Mouse (Mus musculus) heart, adult 2 months (tissue): ENCODE data around the gene Tle3.

Experiments
- CTCF ChIP-seq: fragments of 200-600 bp; IDR thresholded peaks from 2 replicates; pipeline ENCODE4 v1.8.1; 2022; ENCODE audit warnings: antibody characterized with exemption, mild to moderate bottlenecking, moderate library complexity
- EP300 ChIP-seq: fragments of 200-500 bp; IDR thresholded peaks from 2 replicates; pipeline ENCODE4 v1.6.1; 2011; ENCODE audit warnings: low read depth, low read length, control low read depth; ENCODE audit not compliant: insufficient read depth
- POLR2A ChIP-seq: fragments of 200-500 bp; IDR thresholded peaks from 2 replicates; pipeline ENCODE4 v1.6.1; 2011; ENCODE audit warnings: mild to moderate bottlenecking, low read depth, low read length, control low read depth; ENCODE audit not compliant: insufficient read depth

- TF ChIP-seq CTCF = no peak
- TF ChIP-seq POLR2A = no peak
- no peak for TF ChIP-seq EP300
Observed at GRCm38 (mm10) chr9:61404998-61405621, 32.9 kb downstream of the Tle3 start.
